Mouse (Mus musculus) cerebellum, postnatal 14 days (tissue): ENCODE data around the gene Btbd3.

ENCODE experiments used
- DNase-seq, 2 experiments: peaks; one replicate each; pipeline ENCODE4 v3.0.0; 2021; ENCODE audit warnings: mixed read lengths in 2 of 2

Gene Btbd3

GRCm38 (mm10) chr2:138539655-138540054 is 283.3 kb downstream of the Btbd3 start:
- no peak for DNase-seq

- DNase-seq, result peak; percentile 26 to 49
These were observed 292.6 kb downstream of the Btbd3 start for GRCm38 (mm10) chr2:138548990-138549389.

GRCm38 (mm10) chr2:138551516-138551915 is 295.2 kb downstream of the Btbd3 start:
- peak; percentile 74 to 80 for DNase-seq

GRCm38 (mm10) chr2:138555106-138555862 is 298.9 kb downstream of the Btbd3 start:
- DNase-seq, result no peak

GRCm38 (mm10) chr2:138585930-138586329 is 329.6 kb downstream of the Btbd3 start:
- DNase-seq, result no peak

GRCm38 (mm10) chr2:138587335-138587734 is 331.0 kb downstream of the Btbd3 start:
- peak in 1 of 2 experiments; percentile 36 for DNase-seq

- DNase-seq, result peak; percentile 42 to 62
These were observed 331.6 kb downstream of the Btbd3 start for GRCm38 (mm10) chr2:138587795-138588545.

GRCm38 (mm10) chr2:138589105-138589504 is 332.7 kb downstream of the Btbd3 start:
- peak; percentile 83 to 90 for DNase-seq

GRCm38 (mm10) chr2:138590307-138590706 is 333.9 kb downstream of the Btbd3 start:
- DNase-seq, result no peak

- DNase-seq, result no peak
These were observed 356.0 kb downstream of the Btbd3 start for GRCm38 (mm10) chr2:138612361-138612760.

- no peak for DNase-seq
These were observed 361.1 kb downstream of the Btbd3 start for GRCm38 (mm10) chr2:138617501-138617900.
